Mouse (Mus musculus) brain, embryonic 14.5 days (tissue): ENCODE measurements at regions not wholly inside any gene's neighbourhood (a gene's known extent, or its start where the extent isn't known, plus 50 kb on each side); places are given as distances from the start of the nearest gene placed in this dataset.
A peak's percentile ranks its signal among the peaks of the same experiment; 100 is the strongest.
"Not testable (repeated sequence)": the region's sequence is repeated elsewhere in the genome, so short reads cannot be mapped to it uniquely, and the experiment has no call there.

Source experiments
- DNase-seq: peaks from one replicate; pipeline ENCODE4 v3.0.0-alpha.2; 2011; ENCODE audit warnings: low read depth
- CTCF ChIP-seq: fragments of 200-500 bp; IDR thresholded peaks from 2 replicates; pipeline ENCODE4 v1.5.1; 2012; ENCODE audit warnings: inconsistent platforms, mild to moderate bottlenecking, moderate library complexity, borderline replicate concordance; ENCODE audit not compliant: insufficient read depth, insufficient read length; ENCODE audit errors: extremely low read depth
- POLR2A ChIP-seq: fragments of 200-500 bp; IDR thresholded peaks from 2 replicates; pipeline ENCODE4 v1.6.1; 2012; ENCODE audit warnings: mild to moderate bottlenecking, inconsistent platforms, borderline replicate concordance; ENCODE audit not compliant: poor library complexity, insufficient read depth, insufficient read length, severe bottlenecking; ENCODE audit errors: extremely low read depth

GRCm38 (mm10) chr1:47261505-47262130 is 369.0 kb upstream of the Slc39a10 start:
- no peak for TF ChIP-seq CTCF
- TF ChIP-seq POLR2A, result no peak
- DNase-seq, result peak; percentile 30

- DNase-seq, result not testable (repeated sequence)
Observed at GRCm38 (mm10) chr1:47250706-47251105, 358.1 kb upstream of the Slc39a10 start.

- DNase-seq, result no peak
- TF ChIP-seq POLR2A (no peak), CTCF (no peak)
Observed at GRCm38 (mm10) chr1:47217088-47217487, 324.4 kb upstream of the Slc39a10 start.

GRCm38 (mm10) chr1:47216419-47217002 is 323.9 kb upstream of the Slc39a10 start:
- no peak for DNase-seq
- TF ChIP-seq POLR2A, result no peak
- no peak for TF ChIP-seq CTCF

GRCm38 (mm10) chr1:47213476-47213875 is 320.8 kb upstream of the Slc39a10 start:
- DNase-seq, result no peak
- TF ChIP-seq CTCF (no peak), POLR2A (no peak)

- DNase-seq, result no peak
- TF ChIP-seq CTCF (no peak), POLR2A (no peak)
Observed at GRCm38 (mm10) chr1:47193001-47193400, 300.3 kb upstream of the Slc39a10 start.

GRCm38 (mm10) chr1:47164417-47164816 is 271.8 kb upstream of the Slc39a10 start:
- TF ChIP-seq POLR2A (no peak), CTCF (no peak)
- DNase-seq, result peak; percentile 25

- TF ChIP-seq CTCF (no peak), POLR2A (no peak)
Observed at GRCm38 (mm10) chr1:47163808-47164410, 271.3 kb upstream of the Slc39a10 start.

GRCm38 (mm10) chr1:47130031-47130430 is 237.4 kb upstream of the Slc39a10 start:
- peak; percentile 2 for DNase-seq

More at GRCm38 (mm10) chr1:47163808-47164410, 271.3 kb upstream of the Slc39a10 start:
- DNase-seq, result peak; percentile 93

GRCm38 (mm10) chr1:47119636-47120035 is 227.0 kb upstream of the Slc39a10 start:
- TF ChIP-seq CTCF, result no peak
- no peak for TF ChIP-seq POLR2A
- DNase-seq, result no peak

- not testable (repeated sequence) for DNase-seq
Observed at GRCm38 (mm10) chr1:47116681-47117080, 224.0 kb upstream of the Slc39a10 start.

- TF ChIP-seq CTCF (no peak), POLR2A (no peak)
- no peak for DNase-seq
Observed at GRCm38 (mm10) chr1:47112494-47112893, 219.8 kb upstream of the Slc39a10 start.
